Mouse (Mus musculus): ENCODE data around the gene Rfxank.

DNA sequence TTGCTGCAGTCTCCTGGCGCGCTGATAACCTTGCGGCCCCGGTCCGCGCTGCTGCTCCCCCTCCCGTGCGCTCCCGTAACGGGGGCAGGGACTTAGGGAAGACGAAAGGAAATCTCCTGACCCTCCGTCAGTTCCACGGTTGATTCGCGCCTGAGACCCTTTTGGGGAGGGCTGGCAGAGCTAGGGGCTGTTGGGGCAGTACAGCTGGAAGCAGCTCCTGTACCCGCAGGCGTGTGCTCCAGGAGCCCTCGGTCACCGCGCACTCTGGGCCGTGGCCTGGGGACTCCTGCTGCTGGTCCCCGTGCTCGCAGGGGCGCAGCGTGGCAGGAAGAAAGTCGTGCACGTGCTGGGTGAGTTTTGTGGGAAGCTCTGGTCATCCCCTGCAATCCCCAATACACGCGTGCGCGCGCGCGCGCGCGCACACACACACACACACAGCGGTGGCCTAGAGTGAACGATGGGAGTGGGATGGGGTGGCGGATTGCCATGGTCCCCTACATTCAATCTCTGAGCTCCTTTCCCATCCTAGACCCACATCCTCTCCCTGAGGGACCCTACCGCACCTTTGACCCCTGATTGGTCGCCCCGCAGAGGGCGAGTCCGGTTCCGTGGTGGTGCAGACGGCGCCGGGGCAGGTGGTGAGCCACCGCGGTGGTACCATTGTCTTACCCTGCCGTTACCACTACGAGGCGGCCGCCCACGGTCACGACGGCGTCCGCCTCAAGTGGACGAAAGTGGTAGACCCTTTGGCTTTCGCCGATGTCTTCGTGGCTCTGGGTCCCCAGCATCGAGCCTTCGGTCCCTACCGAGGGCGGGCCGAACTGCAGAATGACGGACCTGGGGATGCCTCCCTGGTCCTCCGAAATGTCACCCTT lies 54.5 kb downstream of the Rfxank start:
- TF ChIP-seq CTCF (conservative IDR thresholded peaks at IDR 0.05; ENCODE audit: low read length) (no peak), NANOG (IDR thresholded peaks at IDR 0.05; ENCODE audit: borderline replicate concordance, low read length) (no peak), POU5F1 (IDR thresholded peaks at IDR 0.05; ENCODE audit: borderline replicate concordance, low read length) (no peak)
